In the genomic region with DNA sequence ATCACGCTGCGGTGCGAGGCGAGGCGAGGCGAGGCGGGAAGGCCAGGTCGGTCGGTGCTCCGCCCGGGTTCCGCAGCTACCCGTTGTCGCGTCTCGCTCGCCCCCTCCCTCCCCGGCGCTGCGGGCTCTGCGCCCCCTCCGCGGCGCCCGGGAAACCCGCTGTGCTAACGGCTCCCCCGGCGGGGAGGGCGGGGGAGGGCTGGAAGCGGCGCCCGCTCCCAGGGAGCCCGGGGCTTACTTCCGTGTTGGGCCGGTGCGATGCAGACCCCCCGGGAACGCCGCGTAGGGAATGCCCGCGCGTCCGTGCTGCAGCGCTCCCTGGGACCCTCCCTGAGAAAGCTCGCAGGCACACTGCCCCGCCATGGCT, we compare ENCODE assay signal across 8 mouse cellular contexts. TPM values are rescaled to one million over a fixed set of nuclear protein-coding genes. Genes with fewer than 3 reads are reported as not detected.
DNase-seq lines count a peak whose midpoint lies in the region; ATAC-seq and TF ChIP-seq lines count a peak whose summit lies in the region.

No protein-coding gene starts in this region.

- H3K36me3 ChIP-seq in heart, embryonic 14.5 days (ENCODE audit: control insufficient read depth, insufficient read depth, low read length) = peaks cover 25% of the 10 kb centered on the region
- H3K36me3 ChIP-seq in hindbrain, embryonic 15.5 days = peaks cover 11% of the 10 kb centered on the region
- H3K36me3 ChIP-seq in midbrain, embryonic 10.5 days = peaks cover 36% of the 10 kb centered on the region

- peak overlapping the region; percentile 100 for H3K9ac ChIP-seq in heart, embryonic 14.5 days (ENCODE audit: low read length)
- peak overlapping the region; percentile 100 for H3K9ac ChIP-seq in hindbrain, embryonic 15.5 days

- 0% methylated on average over 38 of the region's 48 CpGs for WGBS in heart, embryonic 14.5 days
- WGBS in bone marrow, adult 2 months = under 1% methylated on average over 46 of the region's 48 CpGs
- under 1% methylated on average over 27 of the region's 48 CpGs for WGBS in hindbrain, embryonic 15.5 days
- 0% methylated on average over 39 of the region's 48 CpGs for WGBS in midbrain, embryonic 10.5 days

- peak overlapping the region; percentile 98 to 99 for H3K27ac ChIP-seq in heart, embryonic 14.5 days (replicated peaks in 1 of 2; ENCODE audit: control insufficient read depth in 1 of 2, insufficient read depth in 1 of 2, low read depth in 2 of 2, low read length in 2 of 2)
- peak overlapping the region; percentile 99 for H3K27ac ChIP-seq in bone marrow, adult 2 months (ENCODE audit: control insufficient read depth, insufficient read depth, low read depth, low read length, poor library complexity)
- peak overlapping the region; percentile 100 for H3K27ac ChIP-seq in hindbrain, embryonic 15.5 days (replicated peaks)
- H3K27ac ChIP-seq in midbrain, embryonic 10.5 days (replicated peaks) = peak overlapping the region; percentile 100

- DNase-seq in heart, adult 8-10 months (ENCODE audit: low spot score) = no peak
- DNase-seq in midbrain, embryonic 10.5 days (ENCODE audit: low spot score) = no peak
- no peak for DNase-seq in left cerebral cortex, postnatal 4 days
- DNase-seq in spleen, postnatal 4 days (ENCODE audit: low spot score in 2 of 2) = no peak
- DNase-seq in layer of hippocampus, adult 9-11 months = no peak

- H3K9me3 ChIP-seq in heart, embryonic 14.5 days (ENCODE audit: control insufficient read depth, low read length) = no peaks in the 10 kb centered on the region
- no peaks in the 10 kb centered on the region for H3K9me3 ChIP-seq in hindbrain, embryonic 15.5 days
- H3K9me3 ChIP-seq in midbrain, embryonic 10.5 days (replicated peaks) = no peaks in the 10 kb centered on the region

- peak; percentile 66 for ATAC-seq in heart, embryonic 14.5 days (ENCODE audit: insufficient number of reproducible peaks, insufficient read depth, low FRiP score, low read depth)
- ATAC-seq in hindbrain, embryonic 15.5 days (ENCODE audit: low FRiP score, low read depth) = peak; percentile 77

- TF ChIP-seq POLR2A in bone marrow, adult 2 months (IDR thresholded peaks at IDR 0.05; ENCODE audit: borderline replicate concordance, control insufficient read depth, low read depth, low read length) = no peak

- H3K4me2 ChIP-seq in heart, embryonic 14.5 days (ENCODE audit: low read length) = peak overlapping the region; percentile 59
- H3K4me2 ChIP-seq in hindbrain, embryonic 15.5 days = peak overlapping the region; percentile 57

- H3K27me3 ChIP-seq in heart, embryonic 14.5 days (ENCODE audit: control insufficient read depth, insufficient read depth, low read length) = no peaks in the 10 kb centered on the region
- no peaks in the 10 kb centered on the region for H3K27me3 ChIP-seq in hindbrain, embryonic 15.5 days
- no peaks in the 10 kb centered on the region for H3K27me3 ChIP-seq in midbrain, embryonic 10.5 days (ENCODE audit: low read depth, poor library complexity, severe bottlenecking)

- H3K4me3 ChIP-seq in heart, embryonic 14.5 days (ENCODE audit: control insufficient read depth in 1 of 2, insufficient read depth in 1 of 2, low read depth in 1 of 2, low read length in 2 of 2) = peak overlapping the region; percentile 88 to 99
- H3K4me3 ChIP-seq in bone marrow, adult 2 months (replicated peaks; ENCODE audit: control insufficient read depth, low read depth, low read length) = peak overlapping the region; percentile 92
- H3K4me3 ChIP-seq in hindbrain, embryonic 15.5 days = peak overlapping the region; percentile 94
- H3K4me3 ChIP-seq in midbrain, embryonic 10.5 days = peak overlapping the region; percentile 97

- no peak for TF ChIP-seq CTCF in bone marrow, adult 2 months (IDR thresholded peaks at IDR 0.05; ENCODE audit: control insufficient read depth, insufficient read depth, low read length)

- intact Hi-C loops in left cerebral cortex, postnatal 4 days (cut with DNase I) = loop anchor here (5.0 kb wide), 2 partner anchors 145 to 185 kb away; no protein-coding TSS in a partner anchor

- peaks cover 0 to 9% of the 10 kb centered on the region in 2 experiments; a peak in 2 of 4 replicates for H3K4me1 ChIP-seq in heart, embryonic 14.5 days (ENCODE audit: control insufficient read depth in 2 of 2, insufficient read depth in 2 of 2, low read length in 2 of 2)
- H3K4me1 ChIP-seq in bone marrow, adult 2 months (ENCODE audit: control insufficient read depth, insufficient read depth, low read length) = no peaks in the 10 kb centered on the region; the same call in 1 of the 2 replicates
- peaks cover 16% of the 10 kb centered on the region for H3K4me1 ChIP-seq in hindbrain, embryonic 15.5 days (replicated peaks)
- peaks cover 19% of the 10 kb centered on the region for H3K4me1 ChIP-seq in midbrain, embryonic 10.5 days

RNA-seq across cellular contexts. Expression of a gene that starts 0.4 kb away (rescaled TPM):
- 919 and 965 TPM in 2 replicates for polyA plus RNA-seq in heart, embryonic 14.5 days (2014; fragmentation: Nextera tagmentation; extraction: Ambion mirVana)
- 100 to 1,000 TPM; 405 to 444 (median 422) TPM for total RNA-seq in heart, adult 8-10 months (2022)
- 457 and 544 TPM in 2 replicates for polyA plus RNA-seq in bone marrow, adult 2 months (2011; ENCODE audit: insufficient read depth, insufficient read length, low replicate concordance, missing spikeins)
- polyA plus RNA-seq in hindbrain, embryonic 15.5 days (2015; fragmentation: Nextera tagmentation; extraction: Ambion mirVana) = 1,232 and 1,269 TPM in 2 replicates
- polyA plus RNA-seq in midbrain, embryonic 10.5 days (2016; fragmentation: Nextera tagmentation; extraction: Ambion mirVana) = 2,221 and 2,293 TPM in 2 replicates
- 100 to 1,000 TPM; 907 to 963 TPM for total RNA-seq in left cerebral cortex, postnatal 4 days (2021)

RNA-seq across cellular contexts. Expression of a gene that starts 0.7 kb away (rescaled TPM):
- 20.3 and 20.6 TPM in 2 replicates for polyA plus RNA-seq in heart, embryonic 14.5 days (2014; fragmentation: Nextera tagmentation; extraction: Ambion mirVana)
- 10 to 100 TPM in 1 of 4 experiments, 1 to 10 TPM in 3; 9.0 to 10.5 (median 9.7) TPM for total RNA-seq in heart, adult 8-10 months (2022)
- 17.3 and 21.2 TPM in 2 replicates for polyA plus RNA-seq in bone marrow, adult 2 months (2011; ENCODE audit: insufficient read depth, insufficient read length, low replicate concordance, missing spikeins)
- polyA plus RNA-seq in hindbrain, embryonic 15.5 days (2015; fragmentation: Nextera tagmentation; extraction: Ambion mirVana) = 21.8 and 21.9 TPM in 2 replicates
- polyA plus RNA-seq in midbrain, embryonic 10.5 days (2016; fragmentation: Nextera tagmentation; extraction: Ambion mirVana) = 27.4 and 31.2 TPM in 2 replicates
- 10 to 100 TPM; 12.1 to 13.8 TPM for total RNA-seq in left cerebral cortex, postnatal 4 days (2021)

RNA-seq across cellular contexts. Expression of a gene that starts 17.7 kb away (rescaled TPM):
- polyA plus RNA-seq in heart, embryonic 14.5 days (2014; fragmentation: Nextera tagmentation; extraction: Ambion mirVana) = 32.1 and 33.6 TPM in 2 replicates
- 10 to 100 TPM; 16.5 to 18.1 (median 17.0) TPM for total RNA-seq in heart, adult 8-10 months (2022)
- polyA plus RNA-seq in bone marrow, adult 2 months (2011; ENCODE audit: insufficient read depth, insufficient read length, low replicate concordance, missing spikeins) = 7.0 and 8.2 TPM in 2 replicates
- 21.6 and 22.7 TPM in 2 replicates for polyA plus RNA-seq in hindbrain, embryonic 15.5 days (2015; fragmentation: Nextera tagmentation; extraction: Ambion mirVana)
- 29.1 and 30.1 TPM in 2 replicates for polyA plus RNA-seq in midbrain, embryonic 10.5 days (2016; fragmentation: Nextera tagmentation; extraction: Ambion mirVana)
- 1 to 10 TPM; 7.1 to 8.0 TPM for total RNA-seq in left cerebral cortex, postnatal 4 days (2021)

RNA-seq across cellular contexts. Expression of a gene that starts 43.8 kb away (rescaled TPM):
- 0.12 and 0.82 TPM in 2 replicates for polyA plus RNA-seq in heart, embryonic 14.5 days (2014; fragmentation: Nextera tagmentation; extraction: Ambion mirVana)
- total RNA-seq in heart, adult 8-10 months (2022) = under 1 TPM in 3 of 4 experiments, not detected in 1; 0.09 to 0.11 (median 0.11) TPM
- polyA plus RNA-seq in bone marrow, adult 2 months (2011; ENCODE audit: insufficient read depth, insufficient read length, low replicate concordance, missing spikeins) = not detected in 2 replicates
- polyA plus RNA-seq in hindbrain, embryonic 15.5 days (2015; fragmentation: Nextera tagmentation; extraction: Ambion mirVana) = 1.6 and 2.0 TPM in 2 replicates
- 0.78 and 0.98 TPM in 2 replicates for polyA plus RNA-seq in midbrain, embryonic 10.5 days (2016; fragmentation: Nextera tagmentation; extraction: Ambion mirVana)
- 1 to 10 TPM; 3.3 to 3.8 TPM for total RNA-seq in left cerebral cortex, postnatal 4 days (2021)
